Mouse (Mus musculus) kidney, adult 11 months (tissue): Measurements from ENCODE around the gene Xntrpc.
A peak's percentile ranks its signal among the peaks of the same experiment; 100 is the strongest.
"Not testable (repeated sequence)": the region's sequence is repeated elsewhere in the genome, so short reads cannot be mapped to it uniquely, and the experiment has no call there.

ENCODE experiments used
- DNase-seq: peaks from one replicate; pipeline ENCODE4 v3.0.0; 2022

Xntrpc gene

GRCm38 (mm10) chr7:102065046-102065891 lies at the start of gene Xntrpc, which contains the start of the genes Rnf121 and Xndc1:
Gene Xntrpc (plus strand): TSS chr7:102065713.
Gene Rnf121 (minus strand): TSS chr7:102065469.
Gene Xndc1 (plus strand): TSS chr7:102065511.
- peak; percentile 93 for DNase-seq

DNA sequence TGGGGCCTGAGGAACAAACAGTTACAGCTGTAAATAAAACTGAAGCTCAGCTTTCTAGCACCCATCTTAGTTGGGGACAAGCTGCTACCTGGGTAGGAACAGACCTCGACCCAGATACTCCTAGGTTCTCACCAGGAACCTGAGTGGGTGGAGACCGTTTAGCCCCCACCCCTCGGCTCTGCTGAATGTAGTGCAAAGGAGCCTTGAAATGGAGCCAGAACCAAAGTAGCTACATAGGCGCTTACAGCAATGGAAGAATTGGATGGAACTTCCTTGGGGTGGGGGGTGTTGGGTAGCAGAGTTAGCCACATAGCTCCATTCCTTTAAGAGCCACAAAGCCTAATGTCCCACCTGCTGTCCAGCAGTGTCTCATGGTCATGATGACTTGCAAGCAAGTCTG lies 48.6 kb upstream of the Xntrpc start:
- no peak for DNase-seq

- peak; percentile 46 for DNase-seq
These were observed 48.1 kb upstream of the Xntrpc start for GRCm38 (mm10) chr7:102017452-102017851.

DNA sequence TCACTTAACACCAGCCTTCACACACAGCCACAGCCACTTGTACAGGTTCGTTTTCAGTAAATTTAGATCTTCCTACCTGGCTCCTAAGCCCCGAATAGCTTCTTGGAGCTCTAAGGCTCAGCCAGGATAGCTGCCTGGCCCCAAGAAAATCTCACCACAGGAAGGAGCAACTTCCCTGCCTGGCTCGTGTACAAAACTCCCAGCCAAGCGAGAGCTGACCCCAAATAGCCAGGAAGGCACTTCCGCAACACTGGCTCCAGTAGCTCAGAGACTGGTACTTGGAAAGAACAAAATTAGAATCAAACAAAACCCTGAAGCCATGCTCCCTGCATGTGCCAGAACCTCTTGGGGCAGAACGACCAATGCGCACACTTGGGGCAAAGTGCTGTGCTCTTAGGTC lies 47.5 kb upstream of the Xntrpc start:
- DNase-seq, result peak; percentile 59

DNA sequence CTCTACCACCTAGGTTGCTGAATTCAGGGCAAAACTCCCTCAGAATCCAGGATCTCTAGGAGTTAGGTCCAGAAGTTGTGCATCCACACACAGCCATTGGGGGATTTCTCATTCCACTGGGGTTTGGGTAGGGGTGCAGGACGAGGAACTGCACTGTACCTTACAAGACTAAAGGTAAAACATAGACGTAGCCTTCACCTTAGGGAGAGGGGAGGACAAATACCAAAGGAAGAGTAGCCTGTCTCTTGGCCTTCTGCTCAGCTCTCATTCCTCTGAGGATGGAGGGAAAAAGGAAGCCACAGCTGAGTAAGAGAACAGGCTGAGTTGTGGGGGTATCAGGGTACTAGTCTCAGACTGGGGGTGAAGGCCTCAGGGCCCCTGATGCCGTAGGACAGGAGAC lies 46.9 kb upstream of the Xntrpc start, which contains the start of gene Il18bp:
Gene Il18bp, minus strand, starts transcription at position 101 of the 400 bp plus-strand sequence.
- DNase-seq, result no peak

GRCm38 (mm10) chr7:102019362-102019761 lies 46.2 kb upstream of the Xntrpc start:
- DNase-seq, result no peak

- not testable (repeated sequence) for DNase-seq
These were observed 44.6 kb upstream of the Xntrpc start for GRCm38 (mm10) chr7:102020934-102021333.

DNA sequence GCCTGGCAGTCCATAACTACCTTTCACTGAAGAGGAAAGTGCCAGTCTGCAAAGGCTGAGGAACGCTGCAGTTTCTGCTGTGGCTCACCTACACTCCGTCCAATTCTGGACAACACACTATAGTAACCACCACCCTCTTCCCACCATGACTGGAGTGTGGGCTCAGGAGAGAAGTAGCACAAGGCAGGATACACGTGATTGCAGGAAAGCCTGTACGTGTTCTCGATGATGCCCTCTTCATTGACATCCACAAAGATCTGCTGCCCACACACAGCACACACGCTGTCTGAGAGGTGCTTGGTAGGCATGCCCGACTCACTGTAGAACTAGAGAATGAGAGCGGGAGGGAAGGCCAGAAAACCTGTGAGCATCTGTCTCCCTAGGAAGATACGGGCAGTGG lies 41.7 kb upstream of the Xntrpc start:
- DNase-seq, result no peak

DNA sequence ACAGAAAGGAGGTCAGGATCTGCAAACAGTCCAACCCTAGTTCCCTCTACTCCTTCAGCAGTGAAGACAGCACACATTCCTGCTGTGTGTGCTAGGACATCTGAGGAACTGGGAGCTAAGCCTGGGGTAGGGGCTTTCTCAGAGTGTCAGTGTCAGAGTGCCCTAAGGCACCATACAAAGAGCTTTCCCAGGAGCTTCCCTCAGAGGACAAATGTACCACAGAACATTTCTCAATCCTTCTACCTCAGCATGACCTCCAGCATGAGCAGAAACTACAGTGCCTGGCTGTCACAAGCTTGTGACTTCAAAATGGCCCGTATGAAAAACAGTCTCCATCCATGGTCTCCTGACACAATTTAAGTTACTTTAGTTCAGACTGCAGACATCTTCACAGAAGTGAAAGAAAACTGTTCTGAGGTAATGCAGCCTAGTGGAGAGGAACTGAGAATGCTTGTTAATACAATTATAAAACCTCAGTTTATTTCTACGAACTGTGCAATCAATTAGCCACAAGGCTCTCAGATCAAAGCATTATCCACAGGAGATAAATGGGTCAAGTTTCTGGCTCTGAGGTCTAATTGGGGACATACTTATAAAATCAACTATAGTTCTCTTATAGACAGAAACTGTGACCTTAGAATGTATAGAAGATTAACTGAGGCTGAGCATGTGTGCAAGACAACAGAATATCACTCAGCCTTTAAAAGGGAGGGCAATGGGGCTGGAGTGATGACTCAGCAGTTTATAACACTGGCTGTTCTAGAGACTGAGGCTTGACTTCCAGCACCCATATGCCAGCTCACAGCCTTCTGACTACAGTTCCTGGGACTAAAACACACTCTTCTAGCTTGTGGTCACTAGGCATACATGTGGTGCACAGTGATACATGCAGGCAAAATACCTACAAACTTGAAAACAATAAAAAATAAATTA lies 40.1 kb upstream of the Xntrpc start:
- DNase-seq, result no peak

- no peak for DNase-seq
These were observed 30.6 kb upstream of the Xntrpc start for GRCm38 (mm10) chr7:102034904-102035303.

DNA sequence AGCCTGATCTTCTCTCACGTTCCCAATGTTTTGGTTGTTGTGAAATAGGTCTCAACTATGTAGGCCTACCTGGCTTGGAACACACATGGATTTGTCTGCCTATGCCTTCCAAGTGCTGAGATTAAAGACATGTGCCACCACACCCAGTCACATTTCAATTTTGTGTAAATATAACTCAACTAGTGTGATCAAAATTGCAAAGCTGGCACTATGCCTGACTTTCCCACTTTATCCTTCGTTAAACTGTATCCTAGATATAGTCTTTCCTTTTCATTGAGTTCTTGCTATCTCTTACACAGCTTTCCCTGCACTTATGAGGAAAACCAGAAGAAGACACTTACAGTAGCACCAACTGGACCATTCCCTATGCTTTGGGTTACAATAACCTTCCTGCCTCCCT lies 30.0 kb upstream of the Xntrpc start:
- no peak for DNase-seq

DNA sequence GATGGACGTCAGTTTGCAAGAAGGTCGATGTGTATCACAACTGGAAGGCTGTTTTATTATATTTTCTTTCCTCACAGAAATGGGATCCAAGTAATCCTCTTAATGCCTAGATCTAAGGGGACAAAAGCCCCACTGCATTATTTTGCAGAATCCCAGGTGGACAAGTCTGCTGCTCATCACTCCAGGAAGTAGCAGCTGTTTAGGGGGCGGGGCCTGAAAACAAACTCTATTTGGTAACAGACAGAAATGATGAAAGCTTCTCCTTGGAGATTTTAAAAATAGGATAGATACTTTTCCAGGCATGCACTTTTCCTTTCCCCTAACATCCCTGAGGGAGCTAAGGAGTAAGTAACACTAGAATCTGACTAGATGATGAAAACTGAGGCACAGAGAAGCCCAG lies 28.2 kb upstream of the Xntrpc start:
- no peak for DNase-seq

DNA sequence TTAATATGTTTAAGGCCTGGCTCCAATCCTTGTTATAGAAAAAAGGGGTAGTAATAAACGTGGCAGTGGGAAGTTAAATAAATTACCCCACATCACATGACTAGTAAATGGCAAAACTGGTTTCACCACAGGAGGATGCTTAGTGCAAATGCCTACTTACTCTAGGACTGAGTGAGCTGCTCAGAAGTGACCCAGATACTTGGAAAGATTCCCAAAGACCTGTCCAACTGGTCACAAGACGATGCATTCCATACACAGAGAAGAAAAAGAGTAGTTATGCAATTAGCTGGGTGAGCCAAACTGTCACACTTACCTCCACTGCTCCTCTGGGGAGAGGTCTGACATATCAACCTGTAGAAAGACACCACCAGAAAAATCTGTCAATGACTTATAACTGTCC lies 23.2 kb upstream of the Xntrpc start:
- DNase-seq, result peak; percentile 45

- DNase-seq, result not testable (repeated sequence)
These were observed 17.0 kb upstream of the Xntrpc start for GRCm38 (mm10) chr7:102048524-102048923.

- DNase-seq, result no peak
These were observed 4.2 kb upstream of the Xntrpc start for GRCm38 (mm10) chr7:102061353-102061752.

DNA sequence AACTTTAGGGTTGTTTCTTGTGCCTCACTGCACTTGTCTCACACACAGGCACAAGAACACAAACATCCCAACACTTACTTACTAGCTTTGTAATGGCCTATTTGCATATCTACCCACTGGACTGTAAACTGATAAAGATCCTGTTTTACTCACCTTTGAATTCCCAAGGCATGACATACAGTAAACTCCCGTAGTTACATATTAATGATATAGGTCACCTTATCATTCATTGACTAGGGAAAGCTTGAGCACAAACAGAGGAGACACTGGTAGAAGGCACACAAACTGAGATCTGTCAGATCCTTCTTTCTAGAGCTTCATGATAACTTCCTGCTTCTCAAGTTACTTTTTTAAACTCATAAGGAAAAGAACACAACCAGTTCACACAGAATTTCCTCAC lies 3.3 kb upstream of the Xntrpc start:
- DNase-seq, result no peak

DNA sequence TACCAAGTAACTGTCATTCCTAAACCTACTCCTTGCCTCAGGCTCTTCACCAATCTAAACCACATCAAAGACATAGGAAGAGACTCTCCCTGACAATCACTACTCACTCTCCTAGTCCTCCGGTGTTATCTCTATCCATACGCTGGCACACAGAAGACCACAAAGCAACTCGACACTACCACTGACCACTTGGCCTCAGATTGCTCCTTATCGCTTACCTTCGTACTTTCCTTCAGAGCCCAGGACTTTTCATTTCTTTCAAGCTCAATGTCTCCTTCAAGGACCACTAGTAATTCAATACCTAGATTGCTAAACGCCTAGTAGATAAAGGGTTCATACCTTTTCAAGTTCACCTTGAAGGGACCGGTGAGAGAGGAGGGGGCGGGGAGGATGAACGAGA lies 1.6 kb upstream of the Xntrpc start:
- no peak for DNase-seq

GRCm38 (mm10) chr7:102064655-102065045 lies 863 bp upstream of the Xntrpc start:
- no peak for DNase-seq

GRCm38 (mm10) chr7:102066363-102066762 lies 850 bp downstream of the Xntrpc start:
- no peak for DNase-seq

GRCm38 (mm10) chr7:102076714-102077296 lies 11.3 kb downstream of the Xntrpc start:
- DNase-seq, result no peak

GRCm38 (mm10) chr7:102078517-102078916 lies 13.0 kb downstream of the Xntrpc start:
- DNase-seq, result peak; percentile 17

DNA sequence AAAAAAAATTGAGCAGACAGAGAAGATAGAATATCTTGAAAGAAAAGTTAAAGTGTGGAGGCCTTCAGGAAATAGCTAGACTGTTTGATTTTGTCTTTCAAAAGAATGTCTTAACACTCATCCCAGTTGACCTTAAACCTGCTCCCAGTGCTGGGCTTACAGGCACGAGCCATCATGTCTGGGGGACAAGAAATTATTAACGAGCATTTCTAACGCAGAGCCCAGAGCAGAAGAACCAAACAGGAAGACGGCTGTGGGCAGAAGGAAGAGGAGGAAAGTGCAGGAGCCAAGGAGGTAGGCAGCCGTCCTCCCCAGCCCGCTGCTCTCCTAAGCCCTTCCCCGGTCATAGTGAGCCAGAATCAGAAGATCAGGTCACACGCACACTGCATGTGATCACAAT lies 14.8 kb downstream of the Xntrpc start:
- peak; percentile 33 for DNase-seq

GRCm38 (mm10) chr7:102081784-102082183 lies 16.3 kb downstream of the Xntrpc start:
- no peak for DNase-seq
